Mouse (Mus musculus) kidney, adult 9 months (tissue): ENCODE results near the gene Mtif2.
"Not testable (repeated sequence)": the region's sequence is repeated elsewhere in the genome, so short reads cannot be mapped to it uniquely, and the experiment has no call there.

Experiments
- DNase-seq: peaks from one replicate; pipeline ENCODE4 v3.0.0; 2022

The Mtif2 gene

DNA sequence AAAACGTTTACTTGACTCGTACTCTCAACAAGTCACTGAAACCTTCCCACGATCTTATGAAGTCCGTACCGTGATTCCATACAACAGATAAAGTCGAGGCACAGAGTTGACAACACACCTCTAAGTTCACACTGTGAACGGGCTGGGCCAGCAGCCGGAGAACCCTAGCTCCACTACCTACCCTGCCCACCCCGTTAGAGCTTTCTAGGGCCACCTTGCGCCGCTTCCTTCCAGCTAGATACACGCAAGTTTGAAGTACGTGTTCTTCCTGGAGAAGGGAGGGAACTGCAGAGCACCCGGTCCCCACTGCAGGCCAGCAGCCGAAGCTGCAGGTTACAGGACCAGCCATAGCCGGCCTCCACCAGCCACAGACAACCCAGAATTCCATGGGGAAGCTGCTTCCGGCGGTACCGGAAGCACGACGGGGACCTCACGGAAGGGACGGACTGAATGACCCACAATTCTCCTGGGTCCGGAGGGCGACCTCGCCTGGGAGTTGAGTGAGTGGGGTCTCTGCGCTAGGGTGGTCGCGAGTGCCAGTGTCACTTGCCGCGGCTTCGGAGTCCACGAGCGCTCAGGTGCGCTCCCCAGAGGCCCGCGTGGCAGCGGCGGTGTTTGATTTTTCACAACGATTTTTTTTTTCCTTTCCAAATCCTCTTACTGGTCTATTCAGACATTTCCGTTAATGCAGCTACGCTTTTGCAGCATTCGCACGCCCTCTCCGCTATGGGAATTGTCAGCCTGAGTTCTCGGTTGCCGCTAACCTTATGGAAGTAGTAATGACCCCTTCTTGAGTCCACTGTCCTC, at the start of gene Mtif2:
Gene Mtif2 (plus strand): TSS at position 421 of the 807 bp plus-strand sequence.
- DNase-seq = peak; percentile 81

DNA sequence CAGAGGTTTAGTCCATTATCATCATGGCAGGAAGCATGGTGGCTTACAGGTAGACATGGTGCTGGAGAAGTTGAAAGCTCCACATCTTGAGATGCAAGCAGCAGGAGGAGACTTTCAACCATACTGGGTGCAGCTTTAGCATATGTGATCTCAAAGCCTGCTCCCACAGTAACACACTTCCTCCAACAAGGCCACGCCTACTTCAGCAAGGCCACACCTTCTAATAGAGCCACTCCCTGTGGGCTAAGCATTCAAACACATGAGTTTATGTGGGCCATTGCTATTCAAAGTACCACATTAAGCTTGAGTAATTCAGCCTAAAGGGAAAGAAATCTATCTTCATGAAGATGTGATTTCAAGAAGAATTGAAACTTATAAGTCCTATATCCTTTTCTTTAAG, 33.1 kb upstream of the Mtif2 start:
- no peak for DNase-seq

DNA sequence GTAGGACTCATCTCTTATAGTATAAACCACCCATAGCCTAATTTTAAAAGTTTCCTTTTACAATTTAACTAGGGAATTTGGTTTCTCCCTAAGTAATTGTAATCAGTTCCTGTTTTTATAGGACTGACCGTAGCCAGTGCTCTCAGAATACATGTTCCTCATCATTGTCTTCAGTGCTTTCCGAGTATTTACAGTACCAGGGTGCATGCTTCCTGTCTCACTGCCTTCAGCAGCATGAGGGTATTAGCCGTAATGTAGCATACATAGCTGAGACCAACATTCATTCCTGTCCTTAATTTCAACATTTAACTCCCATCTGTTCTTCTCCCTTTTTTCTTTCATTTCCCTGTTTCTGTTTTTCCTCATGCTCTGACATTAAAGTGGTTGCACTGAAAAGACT, 29.2 kb upstream of the Mtif2 start:
- no peak for DNase-seq

DNA sequence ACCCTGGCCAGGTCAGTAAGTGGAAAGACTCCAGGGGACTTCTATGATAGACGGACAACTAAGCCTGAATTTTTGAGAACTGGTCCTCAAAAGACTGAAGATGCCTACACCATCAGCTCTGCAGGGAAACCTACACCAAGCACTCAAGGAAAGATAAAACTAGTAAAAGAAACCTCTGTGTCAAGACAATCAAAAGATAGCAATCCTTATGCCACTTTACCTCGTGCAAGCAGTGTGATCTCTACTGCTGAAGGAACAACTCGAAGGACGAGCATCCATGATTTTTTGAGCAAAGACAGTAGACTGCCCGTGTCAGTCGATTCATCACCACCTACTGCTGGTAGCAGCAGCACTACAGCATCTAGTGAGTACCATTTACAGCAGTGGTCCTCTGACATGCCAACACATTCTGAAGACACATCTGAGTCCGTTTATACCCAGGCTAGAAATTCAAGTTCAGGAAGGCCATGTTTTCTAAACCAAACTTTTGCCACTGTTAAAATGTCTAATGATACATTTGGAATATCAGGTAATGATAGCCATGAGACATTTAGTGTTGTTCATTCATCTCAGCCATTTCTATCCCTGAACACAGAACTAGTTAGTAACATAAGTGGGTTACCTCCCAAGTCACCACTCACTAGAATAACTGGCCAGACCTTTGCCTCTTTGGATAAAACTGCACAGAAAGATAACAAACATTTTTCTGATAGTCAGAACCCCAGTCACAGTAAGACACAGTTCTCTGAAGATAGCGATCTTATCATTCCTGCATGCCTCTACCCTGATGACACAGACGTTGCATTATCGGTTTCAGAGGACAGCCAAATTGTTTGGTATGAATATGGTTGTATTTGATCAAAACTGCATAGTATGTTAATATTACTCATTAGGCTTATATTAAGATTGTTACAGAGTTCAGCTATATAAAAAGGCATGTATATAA, 22.0 kb upstream of the Mtif2 start:
- DNase-seq = no peak

DNA sequence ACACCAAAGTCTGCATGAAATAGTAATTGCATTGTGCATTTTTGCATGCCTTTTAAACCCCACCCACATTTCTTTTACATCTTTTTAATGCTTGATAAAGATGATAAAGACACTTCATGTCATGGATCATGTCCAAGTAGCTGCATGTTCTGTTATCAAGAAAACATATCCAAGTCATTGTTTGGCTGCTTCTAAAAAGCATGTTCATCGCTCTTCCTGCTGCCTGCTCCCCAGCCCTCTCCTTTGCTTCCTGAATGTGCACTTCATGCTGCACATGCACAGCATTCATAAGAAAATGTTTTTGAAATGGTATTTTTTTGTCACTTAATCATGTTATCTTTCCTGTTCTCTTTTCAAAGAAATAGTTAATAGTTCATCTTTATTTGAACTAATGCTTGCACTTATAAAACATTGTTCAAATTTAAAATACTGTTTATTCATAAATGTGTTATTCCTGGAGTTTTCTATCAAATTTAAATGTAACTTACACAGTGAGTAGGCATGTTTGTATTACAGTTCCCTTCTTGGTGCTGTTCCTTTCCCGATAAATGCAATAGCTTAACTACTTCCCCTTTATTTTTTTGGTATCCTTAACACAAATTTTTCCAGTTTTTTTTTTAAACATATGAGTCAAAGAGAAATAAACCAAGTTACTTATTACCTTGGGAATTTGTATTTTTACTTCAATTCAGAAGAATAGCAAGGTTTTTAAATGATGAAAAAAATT, 21.1 kb upstream of the Mtif2 start:
- no peak for DNase-seq

DNA sequence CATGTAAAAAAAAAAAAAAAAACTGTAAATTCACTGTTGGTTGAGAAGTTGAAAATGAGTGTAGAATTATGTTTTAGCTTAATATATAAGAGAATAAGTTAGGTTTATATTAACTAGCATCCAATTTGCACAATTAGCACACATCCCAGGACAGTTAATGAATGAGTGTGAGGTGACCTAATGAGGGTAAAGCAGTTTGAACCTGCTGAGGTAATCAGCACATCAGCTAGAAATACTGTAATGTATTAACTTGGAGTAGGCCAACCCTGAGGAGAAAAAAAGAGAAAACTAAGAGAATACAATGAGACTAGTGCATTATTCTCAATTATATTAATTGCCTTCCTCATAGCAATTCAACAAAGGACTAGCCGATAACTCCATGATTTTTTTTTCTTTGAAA, 16.8 kb upstream of the Mtif2 start:
- DNase-seq = peak; percentile 46

DNA sequence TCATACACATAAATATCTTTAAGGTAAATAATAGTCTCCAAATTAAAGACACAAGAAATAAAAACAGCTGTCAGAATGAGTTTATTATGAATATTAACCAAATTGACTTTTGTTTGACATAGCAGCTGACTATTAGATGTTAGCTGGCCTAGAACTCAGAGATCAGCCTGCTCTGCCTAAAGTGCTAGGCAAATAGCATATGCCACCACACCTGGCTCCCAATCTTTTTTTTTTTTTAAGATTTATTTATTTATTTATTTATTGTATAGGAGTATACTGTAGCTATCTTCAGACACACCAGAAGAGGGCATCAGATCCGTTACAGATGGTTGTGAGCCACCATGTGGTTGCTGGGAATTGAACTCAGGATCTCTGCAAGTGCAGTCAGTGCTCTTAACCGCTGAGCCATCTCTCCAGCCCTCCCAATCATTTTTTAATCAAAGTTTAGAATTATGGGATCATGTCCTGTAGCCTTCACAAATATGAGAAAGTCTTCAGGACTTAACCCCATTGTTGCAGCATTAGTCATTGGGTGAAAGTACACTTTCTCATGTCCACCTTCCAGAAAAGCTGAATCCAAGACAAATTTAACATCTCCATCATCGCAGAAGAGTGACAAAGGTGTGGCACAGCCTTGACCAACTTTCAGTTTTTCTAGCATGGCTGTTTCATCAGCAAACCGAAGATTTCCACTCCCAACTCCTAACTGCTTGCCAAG, 13.2 kb upstream of the Mtif2 start:
- no peak for DNase-seq

DNA sequence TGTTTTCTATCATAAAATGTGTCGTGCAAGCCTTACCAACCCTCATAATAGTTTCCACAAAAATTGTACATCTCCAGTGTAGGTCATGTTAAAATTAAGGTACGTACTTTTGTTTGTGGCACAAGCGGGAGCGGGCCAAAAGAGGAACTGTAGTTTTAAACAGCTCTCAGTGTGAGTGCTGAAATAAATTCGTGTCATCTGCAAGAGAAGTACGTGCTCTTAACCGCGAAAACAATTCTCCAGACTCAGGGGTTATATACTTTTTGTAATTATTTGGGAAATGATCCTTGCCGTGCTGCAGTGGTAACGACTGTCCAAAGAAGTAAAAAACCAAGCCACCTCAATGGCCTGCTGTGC, 11.9 kb upstream of the Mtif2 start:
- peak; percentile 17 for DNase-seq

DNA sequence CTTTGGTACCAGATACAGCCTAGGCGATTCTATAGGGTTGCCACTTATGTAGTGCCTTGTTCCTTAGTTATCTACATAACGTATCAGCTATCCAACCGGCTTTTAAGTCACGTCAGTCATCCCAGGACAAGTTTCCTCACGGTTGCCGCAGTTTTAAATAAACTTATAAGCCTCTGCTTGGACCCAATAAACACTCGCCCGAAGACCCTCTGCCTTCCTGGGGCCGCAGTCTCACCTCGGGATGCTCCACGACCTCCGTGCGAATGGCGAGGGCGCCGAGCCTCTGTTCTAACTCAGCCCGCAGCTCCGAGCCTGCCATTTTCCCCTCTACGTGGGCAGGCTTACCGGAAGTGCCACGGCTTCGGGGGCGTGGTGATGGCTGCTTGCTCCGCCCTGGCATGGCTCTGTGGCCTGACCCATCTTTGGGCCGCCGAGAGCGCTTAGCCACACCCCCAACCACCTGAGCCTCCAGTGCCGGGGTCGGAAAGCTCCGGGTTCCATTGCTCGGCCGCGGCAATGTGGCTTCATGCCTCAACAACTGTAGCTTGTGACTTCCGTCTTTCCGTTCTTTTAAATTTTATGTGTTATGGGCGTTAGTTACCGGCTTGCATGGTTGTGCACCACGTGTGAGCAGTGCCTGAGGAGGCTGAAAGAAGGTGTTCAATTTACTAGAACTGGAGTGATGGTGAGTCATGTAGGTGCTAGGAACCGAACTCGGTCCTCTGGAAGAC, 11.4 kb upstream of the Mtif2 start, which contains the start of gene Prorsd1:
Gene Prorsd1 (minus strand): TSS at position 352 of the 731 bp plus-strand sequence.
- peak; percentile 94 for DNase-seq

DNA sequence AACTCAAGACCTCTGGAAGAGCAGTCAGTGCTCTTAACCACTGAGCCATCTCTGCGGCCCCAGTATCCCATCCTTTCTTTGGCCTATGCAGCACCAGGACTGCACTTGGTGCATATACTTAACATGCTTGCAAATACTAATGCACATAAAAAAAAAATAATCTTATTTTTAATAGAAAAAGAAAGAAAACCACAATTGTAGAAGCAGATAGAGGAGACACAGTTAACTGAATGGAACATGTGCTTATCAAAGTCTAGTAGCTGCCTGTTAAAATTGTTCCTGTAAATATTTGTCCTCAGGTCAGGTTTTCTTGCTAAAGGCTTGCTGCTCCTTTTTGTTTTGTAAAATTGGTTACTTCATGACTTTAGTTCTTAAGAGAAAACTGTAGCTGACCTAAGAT, 12.0 kb downstream of the Mtif2 start:
- DNase-seq = no peak

DNA sequence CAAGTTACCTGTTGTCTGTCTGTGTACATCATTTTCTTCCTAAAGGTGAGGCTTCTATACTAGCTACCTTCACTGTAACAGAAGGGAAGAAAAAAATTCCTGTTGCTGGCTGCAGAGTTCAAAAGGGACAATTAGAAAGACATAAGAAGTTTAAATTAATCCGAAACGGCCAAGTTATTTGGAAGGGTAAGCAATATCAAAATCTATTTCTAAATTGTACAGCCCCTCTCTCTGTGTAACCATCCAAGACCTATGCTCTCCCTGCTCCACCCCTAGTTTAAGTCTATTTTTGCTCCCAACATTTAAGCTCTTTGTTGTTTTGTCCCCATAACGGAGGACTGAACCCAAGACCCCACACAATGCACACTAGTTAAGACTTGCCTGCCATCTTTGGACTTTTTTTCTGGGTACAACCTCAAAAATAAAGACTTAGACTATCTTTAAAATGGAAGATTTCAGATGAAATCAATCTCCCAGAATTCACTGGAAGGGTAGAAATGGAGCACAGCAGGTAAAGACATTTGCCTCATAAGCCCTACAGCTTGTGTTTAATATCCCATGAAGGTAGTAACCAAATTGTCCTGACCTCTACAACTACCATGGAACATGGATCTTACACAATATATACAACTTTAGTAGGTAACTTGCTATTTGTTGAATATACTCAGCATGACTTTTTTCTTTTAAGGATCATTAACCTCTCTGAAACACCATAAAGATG, 18.2 kb downstream of the Mtif2 start:
- no peak for DNase-seq

DNA sequence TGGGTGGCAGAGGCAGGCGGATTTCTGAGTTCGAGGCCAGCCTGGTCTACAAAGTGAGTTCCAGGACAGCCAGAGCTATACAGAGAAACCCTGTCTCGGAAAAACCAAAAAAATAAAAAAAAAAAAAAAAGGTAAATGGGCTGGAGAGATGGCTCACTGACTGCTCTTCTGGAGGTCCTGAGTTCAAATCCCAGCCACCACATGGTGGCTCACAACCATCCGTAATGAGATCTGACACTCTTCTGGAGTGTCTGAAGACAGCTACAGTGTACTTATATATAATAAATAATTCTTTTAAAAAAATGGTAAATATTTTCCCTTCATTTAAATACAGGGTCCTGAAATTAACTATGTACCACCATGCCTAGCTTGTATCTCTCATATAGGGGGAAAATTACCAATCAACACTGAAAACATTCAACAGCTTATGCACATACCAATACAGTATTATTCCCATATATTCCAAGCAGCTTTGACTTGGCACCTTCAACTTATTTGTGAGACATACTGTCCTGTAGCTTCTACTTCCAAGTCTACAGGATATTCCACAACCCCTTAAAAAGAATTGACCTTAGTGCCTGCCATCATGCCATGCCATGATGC, 19.0 kb downstream of the Mtif2 start:
- DNase-seq = not testable (repeated sequence)

DNA sequence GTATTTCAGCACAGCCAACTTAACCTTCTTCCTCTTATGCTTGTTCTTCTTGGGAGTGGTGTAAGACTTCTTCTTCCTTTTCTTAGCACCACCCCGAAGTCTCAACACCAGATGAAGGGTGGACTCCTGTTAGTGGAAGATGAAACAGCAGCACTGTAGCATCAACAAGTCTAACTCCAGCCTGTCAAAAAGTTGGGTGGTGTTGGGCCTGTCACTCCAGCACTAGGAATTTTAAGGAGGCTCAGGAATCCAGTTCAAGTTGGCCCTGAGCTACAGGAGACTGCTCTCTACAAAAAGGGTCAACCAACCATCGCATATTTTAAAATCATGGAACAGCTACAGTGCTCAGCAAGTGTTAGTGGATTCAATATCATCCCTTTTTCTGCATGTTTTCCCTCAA, 20.1 kb downstream of the Mtif2 start:
- DNase-seq = peak; percentile 12

DNA sequence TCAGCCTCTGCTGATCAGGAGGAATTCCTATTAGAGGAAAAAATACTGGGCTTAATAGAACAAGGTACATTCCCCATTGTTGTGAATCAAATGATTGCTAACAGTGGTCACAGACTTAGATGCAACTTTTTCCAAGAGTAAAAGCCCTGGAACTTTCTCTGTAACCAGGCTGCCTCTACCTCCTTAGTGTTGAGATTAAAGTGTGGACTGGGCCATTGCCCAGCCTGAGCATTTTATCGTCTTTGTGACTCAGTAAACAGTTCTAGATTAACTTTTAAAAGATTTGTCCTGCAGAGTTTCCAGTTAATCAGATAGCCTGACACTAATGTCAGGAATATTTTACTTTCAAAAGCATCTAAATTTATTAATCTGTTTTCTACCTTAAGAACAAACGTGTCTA, 20.6 kb downstream of the Mtif2 start:
- DNase-seq = peak; percentile 6

DNA sequence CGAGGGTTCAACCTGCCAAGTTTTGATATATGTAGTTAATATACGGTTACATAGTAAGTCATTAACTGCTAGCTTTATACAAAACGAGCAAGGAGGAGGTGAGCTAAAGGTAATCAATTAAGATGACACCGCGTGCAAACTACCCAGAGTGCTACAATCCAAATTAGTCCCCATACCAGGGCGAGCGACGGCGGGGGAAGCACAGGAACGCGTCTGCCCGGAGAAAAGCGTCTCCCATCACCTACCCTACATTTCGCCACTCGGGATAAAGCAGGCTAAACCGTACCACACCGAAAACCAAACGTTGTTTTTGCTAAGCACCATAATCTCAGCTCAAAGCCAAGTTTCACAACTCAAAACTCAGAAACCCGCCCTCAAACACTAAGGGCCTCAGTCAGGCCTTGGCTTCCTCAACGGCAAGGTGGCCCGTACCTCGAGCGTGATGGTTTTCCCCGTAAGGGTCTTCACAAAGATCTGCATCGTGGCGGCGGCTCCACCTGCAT, 21.1 kb downstream of the Mtif2 start:
- no peak for DNase-seq

DNA sequence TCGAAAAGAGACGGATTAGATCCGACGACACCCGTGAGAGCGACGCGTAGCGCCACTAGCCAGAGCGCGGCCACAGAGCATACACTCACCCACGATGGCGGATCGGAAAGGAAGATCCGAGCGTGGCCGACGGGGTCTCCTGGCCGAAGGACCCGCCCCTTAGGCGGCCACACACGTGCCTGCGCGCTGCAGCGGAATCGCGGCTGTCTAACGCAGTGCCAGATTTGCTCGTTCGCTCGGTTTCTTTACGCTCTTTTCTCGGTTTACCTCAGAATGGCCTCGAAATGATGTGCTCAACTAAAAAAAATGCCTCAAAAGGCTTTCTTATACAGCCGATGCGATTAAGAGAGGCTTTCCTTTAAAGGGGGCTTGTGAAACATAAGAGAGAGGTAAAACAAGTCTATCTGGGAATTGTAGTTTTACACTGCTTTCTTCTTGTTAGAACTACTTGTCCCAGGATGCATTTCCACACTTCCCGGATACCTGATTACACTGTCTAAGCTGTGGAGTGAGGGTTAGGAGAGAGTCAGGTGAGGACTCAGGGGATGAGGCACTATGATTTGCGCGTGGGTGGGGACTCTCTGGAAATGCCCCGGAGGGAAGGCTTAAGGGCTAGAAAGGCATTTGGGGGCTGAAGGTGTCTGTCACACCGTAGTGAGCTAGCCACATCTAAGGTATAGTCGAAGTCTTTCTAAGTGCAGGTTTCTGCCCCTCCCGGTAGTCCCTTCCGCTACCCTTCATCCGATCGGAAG, 21.7 kb downstream of the Mtif2 start, which contains the start of the genes Clhc1 and Rps27a:
Gene Clhc1 (plus strand): TSS at position 199 of the 752 bp plus-strand sequence.
Gene Rps27a (minus strand): TSS at position 358 of the 752 bp plus-strand sequence.
- DNase-seq = peak; percentile 94

DNA sequence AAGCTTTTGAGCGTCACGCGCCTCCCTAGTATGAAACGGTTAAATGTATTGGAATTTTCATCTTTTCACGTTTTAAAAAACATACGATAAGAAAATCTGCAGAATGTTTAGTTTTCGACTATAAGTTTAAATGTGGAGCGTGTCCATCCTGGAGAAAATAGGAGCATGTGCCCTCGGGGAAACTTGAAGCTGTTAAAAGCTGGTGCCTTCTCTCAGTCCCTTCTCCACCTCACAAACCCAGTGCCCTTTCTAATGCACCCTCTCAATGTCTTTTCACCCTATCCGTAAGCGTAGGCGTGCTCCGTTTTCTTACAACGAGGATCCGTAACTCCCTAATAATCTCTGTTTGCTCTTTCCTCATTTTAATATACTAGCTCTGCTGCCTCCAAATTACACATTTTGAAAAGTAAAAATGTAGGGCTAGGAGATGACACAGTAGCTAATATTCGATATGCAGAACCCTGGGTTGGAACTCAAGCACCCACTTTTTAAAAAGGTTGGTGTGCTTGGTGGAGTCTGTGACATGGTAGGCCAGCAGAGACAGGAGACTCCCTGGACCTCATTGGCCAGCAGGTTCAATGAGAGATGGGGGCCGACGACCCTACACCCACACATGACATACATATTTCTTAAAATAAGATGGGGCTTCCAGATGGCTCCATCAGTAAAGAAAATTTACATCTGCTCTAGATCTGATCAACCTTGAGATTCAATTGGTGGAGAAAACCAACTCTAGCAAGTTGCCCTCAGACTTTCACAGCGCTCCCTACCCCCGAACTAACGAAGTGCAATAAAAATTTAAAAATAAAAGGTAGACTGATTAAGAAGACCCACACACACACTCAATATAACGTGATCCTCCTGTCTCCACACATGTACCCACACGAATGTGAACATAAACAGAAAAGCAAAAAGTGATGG, 22.6 kb downstream of the Mtif2 start:
- DNase-seq = no peak

DNA sequence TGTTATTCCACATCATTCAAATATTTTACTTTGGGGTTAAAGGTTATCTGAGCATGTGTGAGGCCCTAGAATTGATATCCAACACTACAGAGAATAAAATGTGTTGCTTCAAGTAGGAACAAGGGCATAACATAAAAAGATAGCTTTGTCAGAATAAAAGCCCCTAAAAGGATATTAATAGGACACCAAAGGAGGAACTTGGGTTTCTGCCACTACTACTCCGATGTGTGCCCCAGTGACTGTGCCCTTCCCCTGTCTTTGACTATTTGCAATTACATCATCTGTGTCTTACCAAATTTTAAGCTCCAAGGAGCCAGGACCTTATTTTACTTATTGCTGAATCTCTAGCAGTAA, 23.2 kb downstream of the Mtif2 start:
- DNase-seq = peak; percentile 11
